Mouse (Mus musculus) olfactory bulb, adult 2 months (tissue): Measurements from ENCODE around the gene Lgals2.

Experiments used
- CTCF ChIP-seq: fragments of 200-500 bp; IDR thresholded peaks from 2 replicates; pipeline ENCODE4 v1.5.1; 2012; ENCODE audit warnings: low read depth, mild to moderate bottlenecking, low read length, moderate library complexity; ENCODE audit not compliant: insufficient read depth
- POLR2A ChIP-seq: fragments of 200-500 bp; IDR thresholded peaks from 2 replicates; pipeline ENCODE4 v1.6.1; 2012; ENCODE audit warnings: mild to moderate bottlenecking, low read depth, low read length, moderate library complexity; ENCODE audit not compliant: insufficient read depth

DNA sequence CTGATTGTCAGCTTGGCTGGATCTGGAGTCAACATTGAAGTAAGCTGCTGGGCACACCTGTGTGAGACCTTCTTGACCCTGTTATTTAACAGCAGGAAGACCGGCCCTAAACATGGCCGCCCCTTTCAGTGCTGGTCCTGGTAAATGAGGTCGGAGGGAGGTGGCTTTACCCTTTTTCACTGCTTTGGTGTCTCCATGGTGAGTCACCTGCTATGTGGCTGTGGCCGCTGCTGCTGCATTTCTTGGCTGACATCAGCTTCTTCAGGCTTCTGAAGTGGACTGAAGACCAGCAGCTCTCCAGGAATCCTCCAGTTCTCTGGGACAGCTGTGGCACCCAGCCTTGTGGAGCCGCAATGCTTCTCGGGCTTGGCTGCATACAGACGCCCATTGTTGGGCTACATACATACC, 13.5 kb upstream of the Lgals2 start:
- TF ChIP-seq CTCF = no peak
- TF ChIP-seq POLR2A = no peak
